Comparison of ENCODE assay signal across 25 mouse cellular contexts in the genomic region with DNA sequence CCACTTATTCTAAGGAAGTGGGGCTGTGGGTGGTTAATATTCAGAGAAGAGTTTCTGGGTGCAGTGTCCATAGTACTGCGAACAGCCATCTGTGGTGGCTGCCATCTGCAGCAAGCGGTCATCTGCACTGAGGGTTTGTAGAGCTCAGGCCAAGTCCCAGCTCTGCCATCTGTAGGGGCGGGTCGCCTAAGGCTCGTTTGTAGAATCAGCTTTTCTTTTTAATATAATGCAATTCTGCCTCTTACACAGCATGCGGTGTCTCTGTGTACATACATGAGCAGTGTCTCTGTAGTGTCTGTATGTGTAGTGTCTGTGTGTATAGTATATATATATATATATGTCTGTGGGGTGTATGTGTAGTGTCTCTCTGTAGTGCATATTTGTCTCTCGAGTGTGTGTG. TPM values are rescaled to one million over a fixed set of nuclear protein-coding genes. Genes with fewer than 3 reads are reported as not detected.
DNase-seq lines count a peak whose midpoint lies in the region; ATAC-seq and TF ChIP-seq lines count a peak whose summit lies in the region.
"Had no signal": no experiment of that assay in that cellular context is flagged by ENCODE, and none has a peak within 500 bp of the region (broad histone marks: within the 10 kb centered on the region; RNA-seq: fewer than 3 reads in every experiment).

No protein-coding gene starts in this region.

- ATAC-seq in hindbrain, postnatal 0 days: peak; percentile 81
- no peak for ATAC-seq in intestine, embryonic 15.5 days

- WGBS in hindbrain, postnatal 0 days: 48% methylated on average over 7 of the region's 7 CpGs
- 89% methylated on average over 7 of the region's 7 CpGs for WGBS in hindbrain, embryonic 10.5 days
- WGBS in intestine, embryonic 15.5 days: 89% methylated on average over 7 of the region's 7 CpGs

- H3K4me3 ChIP-seq in hindbrain, postnatal 0 days (ENCODE audit: low read length): no peak overlapping the region
- H3K4me3 ChIP-seq in hindbrain, embryonic 10.5 days: no peak overlapping the region
- H3K4me3 ChIP-seq in intestine, embryonic 15.5 days (replicated peaks): no peak overlapping the region
- H3K4me3 ChIP-seq: embryonic facial prominence, embryonic 15.5 days; hindbrain, embryonic 12.5 days; limb, embryonic 15.5 days; liver, embryonic 15.5 days; midbrain, embryonic 12.5 days had no signal

- H3K27me3 ChIP-seq in hindbrain, postnatal 0 days (ENCODE audit: insufficient read depth, low read length): no peaks in the 10 kb centered on the region
- no peaks in the 10 kb centered on the region for H3K27me3 ChIP-seq in hindbrain, embryonic 10.5 days (ENCODE audit: insufficient read depth, poor library complexity, severe bottlenecking)
- no peaks in the 10 kb centered on the region for H3K27me3 ChIP-seq in intestine, embryonic 15.5 days (replicated peaks)
- H3K27me3 ChIP-seq: embryonic facial prominence, embryonic 15.5 days; hindbrain, embryonic 12.5 days; limb, embryonic 15.5 days; liver, embryonic 15.5 days; midbrain, embryonic 12.5 days had no signal

- no peak for TF ChIP-seq POLR2A in brain, embryonic 14.5 days (IDR thresholded peaks at IDR 0.05; ENCODE audit: borderline replicate concordance, extremely low read depth, insufficient read depth, insufficient read length, poor library complexity, severe bottlenecking)

- no peak overlapping the region for H3K9ac ChIP-seq in hindbrain, postnatal 0 days (replicated peaks; ENCODE audit: low read length)
- no peak overlapping the region for H3K9ac ChIP-seq in intestine, embryonic 15.5 days
- H3K9ac ChIP-seq: embryonic facial prominence, embryonic 15.5 days; hindbrain, embryonic 12.5 days; limb, embryonic 15.5 days; liver, embryonic 15.5 days; midbrain, embryonic 12.5 days had no signal

- H3K4me1 ChIP-seq in hindbrain, postnatal 0 days (ENCODE audit: insufficient read depth, low read length): no peaks in the 10 kb centered on the region
- no peaks in the 10 kb centered on the region for H3K4me1 ChIP-seq in hindbrain, embryonic 10.5 days (replicated peaks)
- no peaks in the 10 kb centered on the region for H3K4me1 ChIP-seq in intestine, embryonic 15.5 days (replicated peaks)
- H3K4me1 ChIP-seq: embryonic facial prominence, embryonic 15.5 days; hindbrain, embryonic 12.5 days; limb, embryonic 15.5 days; liver, embryonic 15.5 days had no signal

- H3K9me3 ChIP-seq in hindbrain, postnatal 0 days (ENCODE audit: low read length): no peaks in the 10 kb centered on the region
- H3K9me3 ChIP-seq in hindbrain, embryonic 10.5 days: peaks cover 7% of the 10 kb centered on the region; the same call in 1 of the 2 replicates
- H3K9me3 ChIP-seq in intestine, embryonic 15.5 days: no peaks in the 10 kb centered on the region
- H3K9me3 ChIP-seq: embryonic facial prominence, embryonic 15.5 days; hindbrain, embryonic 12.5 days; limb, embryonic 15.5 days; liver, embryonic 15.5 days; midbrain, embryonic 12.5 days had no signal

- TF ChIP-seq CTCF in hindbrain, postnatal 0 days (IDR thresholded peaks at IDR 0.05; ENCODE audit: low read depth): no peak
- no peak for TF ChIP-seq CTCF in brain, embryonic 14.5 days (IDR thresholded peaks at IDR 0.05; ENCODE audit: borderline replicate concordance, extremely low read depth, insufficient read depth, insufficient read length)

- H3K4me2 ChIP-seq in hindbrain, postnatal 0 days (ENCODE audit: low read depth, low read length): no peak overlapping the region
- H3K4me2 ChIP-seq in intestine, embryonic 15.5 days (replicated peaks): no peak overlapping the region
- H3K4me2 ChIP-seq: embryonic facial prominence, embryonic 15.5 days; heart, embryonic 11.5 days; hindbrain, embryonic 12.5 days; limb, embryonic 15.5 days; liver, embryonic 15.5 days; midbrain, embryonic 12.5 days had no signal

- DNase-seq in hindbrain, postnatal 0 days (ENCODE audit: low spot score): peak; percentile 73
- DNase-seq in hindbrain, embryonic 10.5 days (ENCODE audit: low spot score): no peak
- DNase-seq in brain, embryonic 14.5 days (ENCODE audit: low read depth): peak; percentile 59
- DNase-seq in cerebellum, adult 11 months: peak; percentile 55
- DNase-seq in cerebellum, postnatal 10 days: peak; percentile 76 to 82
- no peak for DNase-seq in spleen, postnatal 4 days (ENCODE audit: low spot score in 2 of 2)
- DNase-seq: adrenal gland, adult 2 months; heart, postnatal 10 days; kidney, adult 11 months; layer of hippocampus, postnatal 36 days; retina, postnatal 1 day had no signal

- 0 out of 2 replicates have a peak, but pooled peaks cover 14% of the 10 kb centered on the region for H3K36me3 ChIP-seq in hindbrain, postnatal 0 days (ENCODE audit: insufficient read depth, low read length)
- H3K36me3 ChIP-seq in hindbrain, embryonic 10.5 days: peaks cover 55% of the 10 kb centered on the region
- peaks cover 13% of the 10 kb centered on the region; the same call in 1 of the 2 replicates for H3K36me3 ChIP-seq in intestine, embryonic 15.5 days

- peak overlapping the region; percentile 36 for H3K27ac ChIP-seq in hindbrain, postnatal 0 days
- H3K27ac ChIP-seq in hindbrain, embryonic 10.5 days: no peak overlapping the region
- no peak overlapping the region for H3K27ac ChIP-seq in intestine, embryonic 15.5 days
- H3K27ac ChIP-seq: embryonic facial prominence, embryonic 15.5 days; hindbrain, embryonic 12.5 days; kidney, postnatal 0 days; limb, embryonic 15.5 days; liver, embryonic 15.5 days; macrophage; midbrain, embryonic 12.5 days had no signal

RNA-seq across cellular contexts. Expression of a gene that starts 35.7 kb away (rescaled TPM):
- 52.0 and 55.9 TPM in 2 replicates for total RNA-seq in hindbrain, postnatal 0 days (2014; rRNA removed)
- 55.0 and 55.4 TPM in 2 replicates for polyA plus RNA-seq in hindbrain, postnatal 0 days (2015; fragmentation: Nextera tagmentation; extraction: Ambion mirVana)
- 0.34 and 0.93 TPM in 2 replicates for polyA plus RNA-seq in hindbrain, embryonic 10.5 days (2016; fragmentation: Nextera tagmentation; extraction: Ambion mirVana)
- polyA plus RNA-seq in brain, embryonic 14.5 days (2012; rRNA removed): 3.1 and 6.9 TPM in 2 replicates
- 0.10 and 0.38 TPM in 2 replicates for polyA plus RNA-seq in intestine, embryonic 15.5 days (2015; fragmentation: Nextera tagmentation; extraction: Ambion mirVana)
- total RNA-seq: gastrocnemius, adult 18-20 months had no signal
- polyA plus RNA-seq: liver, embryonic 15.5 days; lung, embryonic 16.5 days; macrophage; thymus, postnatal 0 days had no signal

RNA-seq across cellular contexts. Expression of a gene that starts 50.9 kb away (rescaled TPM):
- total RNA-seq in hindbrain, postnatal 0 days (2014; rRNA removed): not detected in 2 replicates
- polyA plus RNA-seq in hindbrain, postnatal 0 days (2015; fragmentation: Nextera tagmentation; extraction: Ambion mirVana): 0.73 TPM in 1 of 2 replicates, not detected in the other
- polyA plus RNA-seq in hindbrain, embryonic 10.5 days (2016; fragmentation: Nextera tagmentation; extraction: Ambion mirVana): not detected in 2 replicates
- not detected in 2 replicates for polyA plus RNA-seq in brain, embryonic 14.5 days (2012; rRNA removed)
- not detected in 2 replicates for polyA plus RNA-seq in intestine, embryonic 15.5 days (2015; fragmentation: Nextera tagmentation; extraction: Ambion mirVana)
- total RNA-seq: adrenal gland, adult 2 months; gastrocnemius, adult 18-20 months; heart, postnatal 10 days had no signal
- polyA plus RNA-seq: adrenal gland, adult 2 months; embryonic facial prominence, embryonic 15.5 days; gonadal fat pad, adult 2 months; heart, embryonic 11.5 days; hindbrain, embryonic 12.5 days; kidney, postnatal 0 days; limb, embryonic 15.5 days; liver, embryonic 15.5 days; lung, embryonic 16.5 days; macrophage; midbrain, embryonic 12.5 days; stomach, embryonic 16.5 days; thymus, postnatal 0 days had no signal

Comparison
In these comparisons a context has a peak if more than half of its experiments do, and no peak if none do; other contexts are left out.
1. DNase-seq: peak in hindbrain, postnatal 0 days (single experiment), brain, embryonic 14.5 days (single experiment), cerebellum, adult 11 months (single experiment) and cerebellum, postnatal 10 days (2 of 2); none in hindbrain, embryonic 10.5 days (single experiment) and spleen, postnatal 4 days (0 of 2).